ENCODE assay signal across 10 mouse cellular contexts in genomic region chr15:52808622-52809021, GRCm38 (mm10).
DNase-seq lines count a peak whose midpoint lies in the region; ATAC-seq lines count a peak whose summit lies in the region.
"Had no signal": no experiment of that assay in that cellular context is flagged by ENCODE, and none has a peak within 500 bp of the region (broad histone marks: within the 10 kb centered on the region; RNA-seq: fewer than 3 reads in every experiment).

No protein-coding gene starts in this region.

- H3K9me3 ChIP-seq in kidney, embryonic 16.5 days (ENCODE audit: low read length), result no peaks in the 10 kb centered on the region
- H3K9me3 ChIP-seq: limb, embryonic 12.5 days had no signal

- ATAC-seq in kidney, embryonic 16.5 days (ENCODE audit: low FRiP score, low TSS enrichment), result no peak

- no peak overlapping the region for H3K9ac ChIP-seq in kidney, embryonic 16.5 days (replicated peaks; ENCODE audit: low read length)
- H3K9ac ChIP-seq: limb, embryonic 12.5 days had no signal

- no peaks in the 10 kb centered on the region for H3K27me3 ChIP-seq in kidney, embryonic 16.5 days (ENCODE audit: insufficient read depth, low read length)
- H3K27me3 ChIP-seq: limb, embryonic 12.5 days had no signal

- peak; percentile 11 for DNase-seq in kidney, adult 18-20 months
- DNase-seq in right cerebral cortex, postnatal 14 days, result peak; percentile 10
- no peak for DNase-seq in right cerebral cortex, postnatal 36 days (ENCODE audit: low spot score in 2 of 2)
- DNase-seq in cerebellum, postnatal 36 days, result peak; percentile 14 to 27
- peak; percentile 9 for DNase-seq in retina, embryonic 14.5 days (ENCODE audit: low spot score)
- no peak for DNase-seq in urinary bladder, postnatal 14 days (ENCODE audit: low spot score)
- no peak for DNase-seq in thymus, postnatal 36 days

- H3K4me3 ChIP-seq in kidney, embryonic 16.5 days (ENCODE audit: low read length), result no peak overlapping the region
- H3K4me3 ChIP-seq: erythroblast, embryonic 14.5 days; limb, embryonic 12.5 days had no signal

- WGBS in kidney, embryonic 16.5 days, result 56% methylated on average over 3 of the region's 3 CpGs

- no peaks in the 10 kb centered on the region for H3K4me1 ChIP-seq in kidney, embryonic 16.5 days (ENCODE audit: insufficient read depth, low read length)

- H3K36me3 ChIP-seq in kidney, embryonic 16.5 days (ENCODE audit: insufficient read depth, low read length), result no peaks in the 10 kb centered on the region
- H3K36me3 ChIP-seq: limb, embryonic 12.5 days had no signal

- H3K27ac ChIP-seq in kidney, embryonic 16.5 days (ENCODE audit: low read length), result no peak overlapping the region
- H3K27ac ChIP-seq: limb, embryonic 12.5 days had no signal

- H3K4me2 ChIP-seq in kidney, embryonic 16.5 days (replicated peaks; ENCODE audit: low read depth, low read length), result no peak overlapping the region
- H3K4me2 ChIP-seq: limb, embryonic 12.5 days had no signal

Comparison
In these comparisons a context has a peak if more than half of its experiments do, and no peak if none do; other contexts are left out.
1. DNase-seq: peak in kidney, adult 18-20 months (single experiment), right cerebral cortex, postnatal 14 days (single experiment), cerebellum, postnatal 36 days (2 of 2) and retina, embryonic 14.5 days (single experiment); none in right cerebral cortex, postnatal 36 days (0 of 2), urinary bladder, postnatal 14 days (single experiment) and thymus, postnatal 36 days (0 of 2).